Mouse (Mus musculus) MEL (cell line): ENCODE results near the gene Pgm2. TPM values are rescaled to one million over a fixed set of nuclear protein-coding genes. Genes with fewer than 3 reads are reported as not detected.

ENCODE experiments used
- DNase-seq: peaks from one replicate; pipeline ENCODE4 v3.0.0; 2011; ENCODE audit warnings: low read depth, low spot score
- H3K27ac ChIP-seq: 2 replicates; pipeline ENCODE4 v1.5.1; 2012; ENCODE audit warnings: low read depth, mild to moderate bottlenecking, control low read depth, low read length, moderate library complexity; ENCODE audit not compliant: control insufficient read depth
- H3K27me3 ChIP-seq, 2 experiments: fragments of 150-350 bp in 1 of 2; sonication (generic) in 1 of 2; 2 replicates each; pipeline ENCODE4 v1.6.1; 2012; ENCODE audit warnings: low read length in 2 of 2, mild to moderate bottlenecking in 2 of 2, improper control_type of control experiment in 1 of 2, moderate library complexity in 1 of 2; ENCODE audit not compliant: insufficient read depth in 2 of 2, control insufficient read depth in 1 of 2
- H3K36me3 ChIP-seq, 2 experiments: 2 replicates each; pipeline ENCODE4 v1.6.1; 2012 to 2014; ENCODE audit warnings: low read length in 2 of 2, improper control_type of control experiment in 1 of 2, inconsistent platforms in 1 of 2, mild to moderate bottlenecking in 1 of 2; ENCODE audit not compliant: insufficient read depth in 2 of 2, control insufficient read depth in 1 of 2
- H3K4me1 ChIP-seq, 2 experiments: fragments of 150-350 bp in 1 of 2; sonication (generic) in 1 of 2; 2 replicates each; pipeline ENCODE4 v1.6.1; 2012; ENCODE audit warnings: low read length in 2 of 2, improper control_type of control experiment in 1 of 2, mild to moderate bottlenecking in 1 of 2; ENCODE audit not compliant: insufficient read depth in 2 of 2, control insufficient read depth in 1 of 2
- H3K4me3 ChIP-seq, 2 experiments: fragments of 150-350 bp in 1 of 2; sonication (generic) in 1 of 2; 2 replicates each; pipeline ENCODE4 v1.5.1; 2012; ENCODE audit warnings: low read depth in 2 of 2, low read length in 2 of 2, mild to moderate bottlenecking in 2 of 2, moderate library complexity in 2 of 2, control low read depth in 1 of 2, improper control_type of control experiment in 1 of 2; ENCODE audit not compliant: control insufficient read depth in 1 of 2, insufficient read depth in 1 of 2
- H3K79me2 ChIP-seq: 2 replicates; pipeline ENCODE4 v1.6.1; 2012; ENCODE audit warnings: mild to moderate bottlenecking, low read length, moderate library complexity; ENCODE audit not compliant: control insufficient read depth, poor library complexity, insufficient read depth
- H3K9ac ChIP-seq: 2 replicates; pipeline ENCODE4 v1.6.1; 2012; ENCODE audit warnings: low read depth, mild to moderate bottlenecking, control low read depth, low read length, moderate library complexity; ENCODE audit not compliant: control insufficient read depth, poor library complexity, severe bottlenecking
- H3K9me3 ChIP-seq: fragments of 150-350 bp; sonication (generic); replicated peaks from 2 replicates; pipeline ENCODE4 v1.6.1; 2012; ENCODE audit warnings: mild to moderate bottlenecking, low read length, improper control_type of control experiment, moderate library complexity; ENCODE audit not compliant: insufficient read depth
- BHLHE40 ChIP-seq: IDR thresholded peaks from 2 replicates; pipeline ENCODE4 v1.6.1; 2012; ENCODE audit warnings: low read depth, mild to moderate bottlenecking, inconsistent platforms, low read length, improper control_type of control experiment, borderline replicate concordance
- CTCF ChIP-seq, 3 experiments: IDR thresholded peaks in 2 of 3; conservative IDR thresholded peaks in 1 of 3; 2 replicates each; pipeline ENCODE4 v1.5.1; 2011 to 2012; ENCODE audit warnings: low read length in 3 of 3, low read depth in 2 of 3, mild to moderate bottlenecking in 2 of 3, improper control_type of control experiment in 1 of 3, inconsistent platforms in 1 of 3, mixed read lengths in 1 of 3, moderate library complexity in 1 of 3; ENCODE audit not compliant: control insufficient read depth in 1 of 3, insufficient read depth in 1 of 3, poor library complexity in 1 of 3, severe bottlenecking in 1 of 3
- EP300 ChIP-seq, 2 experiments: IDR thresholded peaks; 2 replicates each; pipeline ENCODE4 v1.6.1; 2011; ENCODE audit warnings: improper control_type of control experiment in 2 of 2, low read length in 2 of 2, low read depth in 1 of 2, mild to moderate bottlenecking in 1 of 2
- ETS1 ChIP-seq: IDR thresholded peaks from 2 replicates; pipeline ENCODE4 v1.6.1; 2012; ENCODE audit warnings: low read depth, mild to moderate bottlenecking, inconsistent platforms, low read length, improper control_type of control experiment, moderate library complexity
- GATA1 ChIP-seq: IDR thresholded peaks from 2 replicates; pipeline ENCODE4 v1.6.1; 2011; ENCODE audit warnings: low read depth, low read length, improper control_type of control experiment
- JUND ChIP-seq: IDR thresholded peaks from 2 replicates; pipeline ENCODE4 v1.6.1; 2011; ENCODE audit warnings: low read depth, mild to moderate bottlenecking, improper control_type of control experiment, low read length
- MEF2A ChIP-seq: IDR thresholded peaks from 2 replicates; pipeline ENCODE4 v1.6.1; 2014; ENCODE audit warnings: low read depth, mild to moderate bottlenecking, inconsistent platforms, low read length, improper control_type of control experiment; ENCODE audit not compliant: poor library complexity, insufficient replicate concordance, severe bottlenecking; ENCODE audit errors: extremely low read depth
- MYB ChIP-seq: IDR thresholded peaks from 2 replicates; pipeline ENCODE4 v1.6.1; 2011; ENCODE audit warnings: mild to moderate bottlenecking, low read depth, low read length, improper control_type of control experiment
- NRF1 ChIP-seq: IDR thresholded peaks from 2 replicates; pipeline ENCODE4 v1.6.1; 2014; ENCODE audit warnings: low read depth, mild to moderate bottlenecking, inconsistent platforms, low read length, improper control_type of control experiment, moderate library complexity; ENCODE audit not compliant: poor library complexity, insufficient read depth, severe bottlenecking
- POLR2A ChIP-seq, 2 experiments: IDR thresholded peaks; 2 replicates each; pipeline ENCODE4 v1.6.1; 2011 to 2012; ENCODE audit warnings: low read length in 2 of 2, mild to moderate bottlenecking in 2 of 2, control low read depth in 1 of 2, improper control_type of control experiment in 1 of 2, low read depth in 1 of 2, moderate library complexity in 1 of 2; ENCODE audit not compliant: control insufficient read depth in 1 of 2, insufficient read depth in 1 of 2, poor library complexity in 1 of 2
- POLR2AphosphoS2 ChIP-seq: IDR thresholded peaks from 2 replicates; pipeline ENCODE4 v1.6.1; 2011; ENCODE audit warnings: low read length, improper control_type of control experiment
- POLR2AphosphoS5 ChIP-seq: IDR thresholded peaks from 2 replicates; pipeline ENCODE4 v1.6.1; 2012; ENCODE audit warnings: low read depth, borderline replicate concordance, mild to moderate bottlenecking, inconsistent platforms, low read length, moderate library complexity, mixed read lengths
- SMC3 ChIP-seq: IDR thresholded peaks from 2 replicates; pipeline ENCODE4 v1.6.1; 2011; ENCODE audit warnings: low read depth, low read length, improper control_type of control experiment
- TAL1 ChIP-seq: IDR thresholded peaks from 2 replicates; pipeline ENCODE4 v1.6.1; 2012; ENCODE audit warnings: mild to moderate bottlenecking, inconsistent platforms, low read length, moderate library complexity, mixed read lengths
- TBP ChIP-seq: IDR thresholded peaks from 2 replicates; pipeline ENCODE4 v1.8.0; 2011; ENCODE audit warnings: low read depth, low read length, improper control_type of control experiment
- TCF12 ChIP-seq: IDR thresholded peaks from 2 replicates; pipeline ENCODE4 v1.6.1; 2014; ENCODE audit warnings: low read depth, mild to moderate bottlenecking, inconsistent platforms, low read length, improper control_type of control experiment, moderate library complexity
- UBTF ChIP-seq: IDR thresholded peaks from 2 replicates; pipeline ENCODE4 v1.6.1; 2012; ENCODE audit warnings: low read depth, mild to moderate bottlenecking, inconsistent platforms, low read length, improper control_type of control experiment, moderate library complexity, borderline replicate concordance; ENCODE audit not compliant: insufficient read depth
- USF1 ChIP-seq: IDR thresholded peaks from 2 replicates; pipeline ENCODE4 v1.6.1; 2014; ENCODE audit warnings: low read depth, mild to moderate bottlenecking, inconsistent platforms, low read length, improper control_type of control experiment, moderate library complexity
- ZC3H11A ChIP-seq: IDR thresholded peaks from 2 replicates; pipeline ENCODE4 v1.6.1; 2012; ENCODE audit warnings: low read depth, mild to moderate bottlenecking, inconsistent platforms, low read length, improper control_type of control experiment
- ZKSCAN1 ChIP-seq: IDR thresholded peaks from 2 replicates; pipeline ENCODE4 v1.6.1; 2012; ENCODE audit warnings: low read depth, mild to moderate bottlenecking, inconsistent platforms, low read length, improper control_type of control experiment, moderate library complexity
- ZNF384 ChIP-seq: IDR thresholded peaks from 2 replicates; pipeline ENCODE4 v1.6.1; 2012; ENCODE audit warnings: low read depth, mild to moderate bottlenecking, inconsistent platforms, low read length, improper control_type of control experiment
- polyA plus RNA-seq, 2 experiments: library from polyadenylated mRNA; stranded (reverse) in 1 of 2; unstranded in 1 of 2; fragments of >175 nt in 1 of 2; fragments of >200 nt in 1 of 2; gene quantifications; 2 replicates each; pipeline versions ENCODE4 v1.2.1 to v1.2.4; 2012; ENCODE audit warnings: low replicate concordance in 2 of 2, low read depth in 1 of 2; ENCODE audit not compliant: insufficient read length in 2 of 2, insufficient read depth in 1 of 2, missing spikeins in 1 of 2
- total RNA-seq: library from RNA; depleted of rRNA; stranded (reverse); fragments of 300-350 nt; gene quantifications from 2 replicates; pipeline ENCODE4 v1.2.3, GENCODE M21; 2012

Pgm2 gene
- total and polyA plus RNA-seq, 3 experiments, result 22.0 to 64.0 TPM; not detected in 1

GRCm38 (mm10) chr5:64077353-64077752 is 15.4 kb upstream of the Pgm2 start:
- no peaks in the 10 kb centered on the region for H3K79me2 ChIP-seq
- H3K4me3 ChIP-seq, result no peak overlapping the region
- H3K27me3 ChIP-seq, result peaks cover 0 to 3% of the 10 kb centered on the region in 2 experiments; a peak in 3 of 4 replicates
- TF ChIP-seq EP300 (IDR thresholded peaks at IDR 0.05; ENCODE audit: low read depth in 1 of 2, low read length in 2 of 2), result no peak
- no peak for TF ChIP-seq POLR2AphosphoS5
- TF ChIP-seq ZC3H11A, result no peak
- no peak for TF ChIP-seq TBP
- TF ChIP-seq NRF1, result no peak
- no peak for TF ChIP-seq BHLHE40
- TF ChIP-seq MEF2A, result no peak
- TF ChIP-seq UBTF, result no peak
- no peak for TF ChIP-seq GATA1
- no peak for TF ChIP-seq ZNF384
- TF ChIP-seq ETS1, result no peak
- TF ChIP-seq ZKSCAN1, result no peak
- TF ChIP-seq MYB, result no peak
- TF ChIP-seq JUND, result no peak
- TF ChIP-seq, all 39 proteins: peak for 0
- DNase-seq, result no peak
- Histone ChIP-seq H3K27ac (no peak overlapping the region), H3K4me1 (peaks cover 2% of the 10 kb centered on the region in 2 experiments; a peak in 3 of 4 replicates), H3K9ac (no peak overlapping the region), H3K36me3 (peaks cover 0 to 3% of the 10 kb centered on the region in 2 experiments; a peak in 1 of 4 replicates), H3K9me3 (no peaks in the 10 kb centered on the region)

GRCm38 (mm10) chr5:64078740-64079461 is 13.8 kb upstream of the Pgm2 start:
- Histone ChIP-seq H3K9me3 (no peaks in the 10 kb centered on the region), H3K36me3 (peaks cover 0 to 3% of the 10 kb centered on the region in 2 experiments; a peak in 1 of 4 replicates), H3K27ac (peak overlapping the region; percentile 15; the same call in 1 of the 2 replicates), H3K9ac (peak overlapping the region; percentile 39), H3K4me3 (peak overlapping the region in 1 of 2 experiments; percentile 4; a peak in 1 of 4 replicates), H3K27me3 (no peaks in the 10 kb centered on the region; a peak in 2 of 4 replicates), H3K4me1 (peaks cover 2% of the 10 kb centered on the region in 2 experiments; a peak in 3 of 4 replicates), H3K79me2 (no peaks in the 10 kb centered on the region)
- TF ChIP-seq GATA1 (no peak), CTCF (IDR thresholded peaks at IDR 0.05 in 2 of 3, conservative IDR thresholded peaks at IDR 0.05 in 1 of 3; ENCODE audit: control insufficient read depth in 1 of 3, insufficient read depth in 1 of 3, low read depth in 2 of 3, low read length in 3 of 3, poor library complexity in 1 of 3, severe bottlenecking in 1 of 3) (no peak), TCF12 (no peak), SMC3 (no peak), USF1 (no peak), ZKSCAN1 (no peak), POLR2AphosphoS2 (no peak), TAL1 (no peak), POLR2A (IDR thresholded peaks at IDR 0.05; ENCODE audit: control insufficient read depth in 1 of 2, insufficient read depth in 1 of 2, low read depth in 1 of 2, low read length in 2 of 2, poor library complexity in 1 of 2) (no peak)
- no peak for DNase-seq
